Mouse (Mus musculus) bone marrow macrophage, adult 2 months (primary cell): ENCODE data around the gene Ifnl2.

Source experiments
- CTCF ChIP-seq: IDR thresholded peaks from 2 replicates; pipeline ENCODE4 v1.5.1; 2012; ENCODE audit warnings: low read depth, mild to moderate bottlenecking, low read length, moderate library complexity
- POLR2A ChIP-seq: IDR thresholded peaks from 2 replicates; pipeline ENCODE4 v1.6.1; 2012; ENCODE audit warnings: mild to moderate bottlenecking, low read depth, low read length, borderline replicate concordance

- TF ChIP-seq CTCF (no peak), POLR2A (no peak)
These were observed 45.8 kb upstream of the Ifnl2 start for GRCm38 (mm10) chr7:28555939-28556535.
